Mouse (Mus musculus) liver, embryonic 14.5 days (tissue): ENCODE data around the gene Il11ra1.

Experiments used
- CTCF ChIP-seq: IDR thresholded peaks from 2 replicates; pipeline ENCODE4 v1.5.1; 2016; ENCODE audit warnings: antibody characterized with exemption, low read depth, control low read depth
- EP300 ChIP-seq: IDR thresholded peaks from 2 replicates; pipeline ENCODE4 v1.6.1; 2016; ENCODE audit warnings: antibody characterized with exemption, low read depth

GRCm38 (mm10) chr4:41716834-41717233 lies 17.0 kb downstream of the Il11ra1 start:
- TF ChIP-seq CTCF (no peak), EP300 (no peak)
